Mouse (Mus musculus): ENCODE data around the gene Slc37a2.

DNA sequence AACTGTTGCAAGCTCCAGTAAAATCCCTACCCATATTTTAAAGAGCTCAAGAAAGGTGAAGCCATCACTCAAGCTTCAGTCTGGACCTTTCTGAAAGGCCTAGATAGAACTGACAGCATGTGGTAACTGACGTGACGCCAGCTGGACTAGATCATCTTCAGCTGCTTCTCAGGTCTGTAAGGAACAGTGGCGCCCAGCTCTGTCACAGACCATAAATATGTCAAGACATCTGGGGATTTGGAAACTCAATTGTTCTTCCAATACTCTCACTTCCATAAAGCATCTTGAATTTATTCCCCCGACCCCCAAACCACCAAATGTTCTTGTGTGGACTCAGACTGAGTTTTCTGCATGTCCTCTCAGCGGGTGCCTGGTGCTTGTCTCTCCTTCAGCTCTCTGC is 55.1 kb downstream of the Slc37a2 start:
- TF ChIP-seq POLR2A (IDR thresholded peaks at IDR 0.05; ENCODE audit: borderline replicate concordance, extremely low read depth, insufficient read depth, insufficient read length, poor library complexity, severe bottlenecking) (no peak), CTCF (IDR thresholded peaks at IDR 0.05; ENCODE audit: borderline replicate concordance, extremely low read depth, insufficient read depth, insufficient read length) (no peak)
